Mouse (Mus musculus): ENCODE measurements at regions not wholly inside any gene's neighbourhood (a gene's known extent, or its start where the extent isn't known, plus 50 kb on each side); places are given as distances from the start of the nearest gene placed in this dataset.

GRCm38 (mm10) chr3:31394533-31394932, 84.4 kb upstream of the Slc7a14 start:
- no peak for DNase-seq (ENCODE audit: low spot score in 2 of 2)

- DNase-seq (ENCODE audit: low spot score in 2 of 2): no peak
These were observed 79.8 kb upstream of the Slc7a14 start for GRCm38 (mm10) chr3:31389955-31390354.

- DNase-seq (ENCODE audit: low spot score in 2 of 2): no peak
These were observed 65.5 kb upstream of the Slc7a14 start for GRCm38 (mm10) chr3:31375678-31376077.

GRCm38 (mm10) chr3:31374061-31374460, 63.9 kb upstream of the Slc7a14 start:
- no peak for DNase-seq (ENCODE audit: low spot score in 2 of 2)

- DNase-seq (ENCODE audit: low spot score in 2 of 2): no peak
These were observed 58.1 kb upstream of the Slc7a14 start for GRCm38 (mm10) chr3:31368259-31368658.
